ENCODE assay signal across 9 mouse cellular contexts in genomic region chr7:119022238-119023156, GRCm38 (mm10). TPM values are rescaled to one million over a fixed set of nuclear protein-coding genes. Genes with fewer than 3 reads are reported as not detected.
DNase-seq lines count a peak whose midpoint lies in the region; ATAC-seq and TF ChIP-seq lines count a peak whose summit lies in the region.
"Had no signal": no experiment of that assay in that cellular context is flagged by ENCODE, and none has a peak within 500 bp of the region (broad histone marks: within the 10 kb centered on the region; RNA-seq: fewer than 3 reads in every experiment).

No protein-coding gene starts in this region.

- TF ChIP-seq CTCF in heart, adult 2 months (IDR thresholded peaks at IDR 0.05), result peak; percentile 59

- H3K4me2 ChIP-seq in embryonic facial prominence, embryonic 14.5 days (ENCODE audit: low read depth, low read length), result no peak overlapping the region
- no peak overlapping the region for H3K4me2 ChIP-seq in neural tube, embryonic 14.5 days (ENCODE audit: low read depth, low read length)
- H3K4me2 ChIP-seq: embryonic facial prominence, embryonic 15.5 days had no signal

- no peaks in the 10 kb centered on the region for H3K27me3 ChIP-seq in heart, adult 2 months (ENCODE audit: control insufficient read depth, insufficient read depth, low read length)
- H3K27me3 ChIP-seq in embryonic facial prominence, embryonic 14.5 days (replicated peaks; ENCODE audit: control insufficient read depth, insufficient read depth, low read length), result no peaks in the 10 kb centered on the region
- H3K27me3 ChIP-seq in neural tube, embryonic 14.5 days (ENCODE audit: control insufficient read depth, insufficient read depth, low read length), result no peaks in the 10 kb centered on the region
- H3K27me3 ChIP-seq: embryonic facial prominence, embryonic 15.5 days had no signal

- H3K36me3 ChIP-seq in heart, adult 2 months (ENCODE audit: control insufficient read depth, insufficient read depth, low read length), result no peaks in the 10 kb centered on the region
- no peaks in the 10 kb centered on the region for H3K36me3 ChIP-seq in embryonic facial prominence, embryonic 14.5 days (ENCODE audit: control insufficient read depth, insufficient read depth, low read length)
- no peaks in the 10 kb centered on the region for H3K36me3 ChIP-seq in neural tube, embryonic 14.5 days (ENCODE audit: control insufficient read depth, insufficient read depth, low read length)
- H3K36me3 ChIP-seq: embryonic facial prominence, embryonic 15.5 days had no signal

- no peak overlapping the region for H3K9ac ChIP-seq in heart, adult 2 months (ENCODE audit: low read depth, low read length)
- no peak overlapping the region for H3K9ac ChIP-seq in embryonic facial prominence, embryonic 14.5 days (ENCODE audit: low read depth, low read length)
- no peak overlapping the region for H3K9ac ChIP-seq in neural tube, embryonic 14.5 days (replicated peaks; ENCODE audit: low read depth, low read length)
- H3K9ac ChIP-seq: embryonic facial prominence, embryonic 15.5 days had no signal

- DNase-seq in heart, adult 2 months, result peak in 1 of 2 experiments; percentile 6
- no peak for DNase-seq in heart, adult 9 months (ENCODE audit: low spot score in 2 of 2)
- peak; percentile 72 for DNase-seq in A20 (ENCODE audit: low read depth, low spot score)
- DNase-seq in adrenal gland, postnatal 14 days, result peak; percentile 50
- DNase-seq in embryonic facial prominence, embryonic 14.5 days (ENCODE audit: low spot score), result peak; percentile 16
- peak; percentile 44 for DNase-seq in kidney, postnatal 14 days
- DNase-seq in frontal cortex, postnatal 14 days (ENCODE audit: low spot score in 2 of 2), result no peak

- ATAC-seq in embryonic facial prominence, embryonic 14.5 days (ENCODE audit: low read depth), result no peak
- peak; percentile 36; the same call in 1 of the 2 replicates for ATAC-seq in neural tube, embryonic 14.5 days (ENCODE audit: low read depth)

- TF ChIP-seq POLR2A in heart, adult 2 months (IDR thresholded peaks at IDR 0.05; ENCODE audit: insufficient read depth, low read depth, low read length), result no peak

- no peaks in the 10 kb centered on the region for H3K4me1 ChIP-seq in heart, adult 2 months (ENCODE audit: control insufficient read depth, insufficient read depth, low read length)
- H3K4me1 ChIP-seq in embryonic facial prominence, embryonic 14.5 days (ENCODE audit: control insufficient read depth, insufficient read depth, low read length), result no peaks in the 10 kb centered on the region
- no peaks in the 10 kb centered on the region for H3K4me1 ChIP-seq in neural tube, embryonic 14.5 days (ENCODE audit: control insufficient read depth, insufficient read depth, low read length)
- H3K4me1 ChIP-seq: embryonic facial prominence, embryonic 15.5 days had no signal

- no peak for TF ChIP-seq EP300 in heart, adult 2 months (IDR thresholded peaks at IDR 0.05; ENCODE audit: insufficient read depth, low read depth, low read length)

- no peak overlapping the region for H3K4me3 ChIP-seq in heart, adult 2 months
- no peak overlapping the region for H3K4me3 ChIP-seq in embryonic facial prominence, embryonic 14.5 days (ENCODE audit: low read depth, low read length)
- no peak overlapping the region for H3K4me3 ChIP-seq in neural tube, embryonic 14.5 days (ENCODE audit: low read depth, low read length)
- H3K4me3 ChIP-seq: embryonic facial prominence, embryonic 15.5 days had no signal

- WGBS in heart, adult 2 months, result 63% methylated on average over 19 of the region's 19 CpGs
- WGBS in embryonic facial prominence, embryonic 14.5 days, result 78% methylated on average over 19 of the region's 19 CpGs
- 77% methylated on average over 19 of the region's 19 CpGs for WGBS in neural tube, embryonic 14.5 days

- H3K27ac ChIP-seq in heart, adult 2 months, result no peak overlapping the region
- H3K27ac ChIP-seq in embryonic facial prominence, embryonic 14.5 days (replicated peaks; ENCODE audit: low read depth, low read length), result no peak overlapping the region
- no peak overlapping the region for H3K27ac ChIP-seq in neural tube, embryonic 14.5 days (ENCODE audit: low read depth, low read length)
- H3K27ac ChIP-seq: embryonic facial prominence, embryonic 15.5 days had no signal

- H3K9me3 ChIP-seq in embryonic facial prominence, embryonic 14.5 days (ENCODE audit: control insufficient read depth, low read length), result no peaks in the 10 kb centered on the region
- no peaks in the 10 kb centered on the region for H3K9me3 ChIP-seq in neural tube, embryonic 14.5 days (ENCODE audit: control insufficient read depth, low read length)
- H3K9me3 ChIP-seq: embryonic facial prominence, embryonic 15.5 days had no signal

- intact Hi-C loops in heart, adult 2 months (cut with DNase I), result loop anchor here (5.0 kb wide), 1 partner anchor 405 kb away; no protein-coding TSS in a partner anchor

- H3K79me2 ChIP-seq in heart, adult 2 months (replicated peaks; ENCODE audit: control insufficient read depth, insufficient read depth, low read length), result no peaks in the 10 kb centered on the region

RNA-seq across cellular contexts. Expression of gene Gprc5b, which starts 27.5 kb away (rescaled TPM):
- 10 to 100 TPM; 11.3 to 11.6 TPM for total RNA-seq in heart, adult 2 months (2021)
- 20.4 and 24.0 TPM in 2 replicates for polyA plus RNA-seq in heart, adult 2 months (2012; rRNA removed)
- total RNA-seq in adrenal gland, postnatal 14 days (2021), result 80.7 and 91.7 TPM in 2 replicates
- 17.0 and 17.7 TPM in 2 replicates for polyA plus RNA-seq in embryonic facial prominence, embryonic 14.5 days (2014; fragmentation: Nextera tagmentation; extraction: Ambion mirVana)
- 4.9 and 9.9 TPM in 2 replicates for polyA plus RNA-seq in neural tube, embryonic 14.5 days (2014; fragmentation: Nextera tagmentation; extraction: Ambion mirVana)

Comparison
In these comparisons a context has a peak if more than half of its experiments do, and no peak if none do; other contexts are left out.
1. DNase-seq: peak in A20 (single experiment), adrenal gland, postnatal 14 days (single experiment), embryonic facial prominence, embryonic 14.5 days (single experiment) and kidney, postnatal 14 days (single experiment); none in heart, adult 9 months (0 of 2) and frontal cortex, postnatal 14 days (0 of 2).